Mouse (Mus musculus) heart, embryonic 12.5 days (tissue): ENCODE measurements at regions not wholly inside any gene's neighbourhood (a gene's known extent, or its start where the extent isn't known, plus 50 kb on each side); places are given as distances from the start of the nearest gene placed in this dataset.
A peak's percentile ranks its signal among the peaks of the same experiment; 100 is the strongest.

Source experiments
- ATAC-seq: fragments of 200-750 bp; cut with Nextera tagmentation; 2 replicates; pipeline ENCODE4 v1.8.0; 2017; ENCODE audit warnings: moderate TSS enrichment, moderate library complexity; ENCODE audit not compliant: insufficient number of reproducible peaks, low FRiP score
- H3K27ac ChIP-seq: fragments of 300-500 bp; sonication (generic); 2 replicates; pipeline ENCODE4 v1.5.1; 2016; ENCODE audit warnings: mild to moderate bottlenecking, moderate library complexity; ENCODE audit not compliant: poor library complexity, severe bottlenecking
- H3K27me3 ChIP-seq: fragments of 300-500 bp; sonication (generic); replicated peaks from 2 replicates; pipeline ENCODE4 v1.6.1; 2016; ENCODE audit warnings: mild to moderate bottlenecking, moderate library complexity
- H3K36me3 ChIP-seq: fragments of 300-500 bp; sonication (generic); 2 replicates; pipeline ENCODE4 v1.6.1; 2016; ENCODE audit warnings: mild to moderate bottlenecking, moderate library complexity
- H3K4me1 ChIP-seq: fragments of 300-500 bp; sonication (generic); replicated peaks from 2 replicates; pipeline ENCODE4 v1.6.1; 2016; ENCODE audit warnings: mild to moderate bottlenecking
- H3K4me2 ChIP-seq: fragments of 300-500 bp; sonication (generic); 2 replicates; pipeline ENCODE4 v1.6.1; 2016; ENCODE audit warnings: mild to moderate bottlenecking, moderate library complexity
- H3K4me3 ChIP-seq: fragments of 300-500 bp; sonication (generic); 2 replicates; pipeline ENCODE4 v1.5.1; 2016; ENCODE audit warnings: mild to moderate bottlenecking
- H3K9ac ChIP-seq: fragments of 300-500 bp; sonication (generic); 2 replicates; pipeline ENCODE4 v1.6.1; 2016; ENCODE audit warnings: mild to moderate bottlenecking, moderate library complexity
- H3K9me3 ChIP-seq: fragments of 300-500 bp; sonication (generic); replicated peaks from 2 replicates; pipeline ENCODE4 v1.6.1; 2016; ENCODE audit warnings: mild to moderate bottlenecking, moderate library complexity
- WGBS: fragments of 180-500 bp; shearing (Covaris S2); methylation state at CpG from one replicate; pipeline ENCODE4 v1.1.7; 2016; 5-methylcytosine and 5-hydroxymethylcytosine counted together

- 0 out of 2 replicates have a peak, but pooled peaks have one; percentile 15 for ATAC-seq
- peaks cover 27% of the 10 kb centered on the region for H3K4me1 ChIP-seq
- 13% methylated on average over 2 of the region's 2 CpGs for WGBS
- no peak overlapping the region for H3K4me2 ChIP-seq
- no peak overlapping the region for H3K9ac ChIP-seq
- no peaks in the 10 kb centered on the region for H3K27me3 ChIP-seq
- peak overlapping the region; percentile 87 for H3K27ac ChIP-seq
- no peak overlapping the region for H3K4me3 ChIP-seq
- no peaks in the 10 kb centered on the region for H3K9me3 ChIP-seq
- H3K36me3 ChIP-seq = no peaks in the 10 kb centered on the region
These were observed 107.1 kb downstream of the Amer3 start for GRCm38 (mm10) chr1:34686539-34686938.

GRCm38 (mm10) chr1:34696533-34696932 is 117.1 kb downstream of the Amer3 start:
- 80% methylated on average over 4 of the region's 4 CpGs for WGBS
- ATAC-seq = no peak

DNA sequence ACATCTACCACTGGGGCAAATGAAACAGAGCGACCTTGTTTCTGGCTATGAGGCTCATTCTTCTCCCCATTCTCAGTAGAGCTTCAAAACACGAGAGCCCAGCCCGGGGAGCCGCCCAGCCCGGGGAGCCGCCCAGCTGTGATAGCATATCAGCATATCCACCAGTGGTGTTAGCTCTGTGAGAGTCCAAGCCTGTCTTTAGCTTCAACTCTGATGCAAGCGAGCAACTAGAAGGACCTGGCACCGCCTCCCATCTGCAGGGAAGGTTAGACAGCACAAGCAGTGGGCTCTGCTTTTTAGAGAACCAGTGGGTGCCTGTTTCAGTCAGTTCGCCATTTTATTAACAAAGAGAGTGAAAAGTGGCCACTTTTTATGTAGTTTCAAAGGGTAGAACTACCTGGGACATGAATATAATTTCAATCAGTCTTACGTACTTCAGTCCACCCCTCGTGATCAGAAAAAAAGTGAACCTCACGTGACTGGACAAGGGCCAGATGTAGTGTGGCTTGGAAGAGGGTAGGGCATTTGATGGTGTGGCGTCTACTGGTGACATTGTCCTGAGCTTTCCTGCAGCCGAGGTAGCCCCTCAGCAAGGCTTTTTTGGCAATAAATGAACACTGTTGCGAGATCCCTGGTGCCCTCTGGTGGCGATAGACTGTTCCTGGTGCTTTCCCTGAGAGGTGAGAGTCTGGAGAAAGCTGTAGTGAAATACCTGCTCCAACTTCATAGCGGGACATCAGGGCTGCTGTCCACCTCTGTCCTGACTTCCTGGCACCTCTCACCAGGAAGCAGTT is 121.0 kb downstream of the Amer3 start:
- peaks cover 10% of the 10 kb centered on the region for H3K4me1 ChIP-seq
- no peak overlapping the region for H3K9ac ChIP-seq
- peak overlapping the region; percentile 48 for H3K4me2 ChIP-seq
- WGBS = 27% methylated on average over 17 of the region's 17 CpGs
- H3K4me3 ChIP-seq = no peak overlapping the region
- no peaks in the 10 kb centered on the region for H3K36me3 ChIP-seq
- H3K27ac ChIP-seq = no peak overlapping the region
- ATAC-seq = no peak
- no peaks in the 10 kb centered on the region for H3K27me3 ChIP-seq
- no peaks in the 10 kb centered on the region for H3K9me3 ChIP-seq

More at GRCm38 (mm10) chr1:34696533-34696932, 117.1 kb downstream of the Amer3 start:
- Histone ChIP-seq H3K36me3 (no peaks in the 10 kb centered on the region), H3K27ac (no peak overlapping the region), H3K9ac (no peak overlapping the region), H3K9me3 (no peaks in the 10 kb centered on the region), H3K4me2 (no peak overlapping the region), H3K27me3 (no peaks in the 10 kb centered on the region), H3K4me1 (peaks cover 10% of the 10 kb centered on the region), H3K4me3 (no peak overlapping the region)

DNA sequence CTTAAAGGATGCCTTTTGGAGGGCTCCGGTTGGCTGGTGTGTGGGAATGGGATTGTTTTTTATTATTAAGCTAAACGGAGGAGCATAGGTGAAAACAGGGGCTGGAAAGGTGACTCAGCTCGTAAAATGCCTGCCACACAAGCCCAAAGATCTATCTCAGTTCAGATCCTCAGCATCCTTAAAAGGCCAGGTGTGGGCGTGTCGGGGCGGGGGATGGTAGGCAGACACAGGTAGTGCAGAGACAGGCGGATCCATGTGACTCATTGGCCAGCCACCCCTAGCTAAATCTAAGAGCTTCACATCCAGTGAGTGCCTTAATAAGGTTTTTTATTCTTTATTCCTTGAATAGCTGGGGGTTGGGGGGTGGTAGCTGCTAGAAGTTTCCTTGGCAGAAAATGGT is 122.0 kb downstream of the Amer3 start:
- no peaks in the 10 kb centered on the region for H3K36me3 ChIP-seq
- no peak overlapping the region for H3K4me2 ChIP-seq
- H3K4me1 ChIP-seq = peaks cover 10% of the 10 kb centered on the region
- ATAC-seq = no peak
- no peak overlapping the region for H3K9ac ChIP-seq
- no peak overlapping the region for H3K27ac ChIP-seq
- H3K4me3 ChIP-seq = no peak overlapping the region
- 75% methylated on average over 7 of the region's 7 CpGs for WGBS
- H3K9me3 ChIP-seq = no peaks in the 10 kb centered on the region
- H3K27me3 ChIP-seq = no peaks in the 10 kb centered on the region

GRCm38 (mm10) chr1:34709089-34709488 is 129.6 kb downstream of the Amer3 start:
- Histone ChIP-seq H3K4me1 (0 out of 2 replicates have a peak, but pooled peaks cover 3% of the 10 kb centered on the region), H3K4me2 (no peak overlapping the region), H3K9ac (no peak overlapping the region), H3K27me3 (no peaks in the 10 kb centered on the region), H3K27ac (no peak overlapping the region), H3K4me3 (no peak overlapping the region), H3K36me3 (no peaks in the 10 kb centered on the region), H3K9me3 (no peaks in the 10 kb centered on the region)
- WGBS = 75% methylated on average over 2 of the region's 2 CpGs
- no peak for ATAC-seq

- Histone ChIP-seq H3K9me3 (no peaks in the 10 kb centered on the region), H3K9ac (no peak overlapping the region), H3K27me3 (no peaks in the 10 kb centered on the region), H3K4me3 (no peak overlapping the region), H3K27ac (no peak overlapping the region), H3K4me2 (no peak overlapping the region), H3K4me1 (0 out of 2 replicates have a peak, but pooled peaks cover 2% of the 10 kb centered on the region), H3K36me3 (no peaks in the 10 kb centered on the region)
- WGBS = 62% methylated on average over 5 of the region's 5 CpGs
- ATAC-seq = no peak
These were observed 120.2 kb downstream of the Fam168b start for GRCm38 (mm10) chr1:34722674-34723073.

- Histone ChIP-seq H3K4me3 (no peak overlapping the region), H3K27ac (no peak overlapping the region), H3K36me3 (no peaks in the 10 kb centered on the region), H3K9ac (no peak overlapping the region), H3K4me2 (no peak overlapping the region), H3K9me3 (no peaks in the 10 kb centered on the region), H3K27me3 (no peaks in the 10 kb centered on the region), H3K4me1 (peaks cover 16% of the 10 kb centered on the region)
- no peak for ATAC-seq
- 43% methylated on average over 7 of the region's 7 CpGs for WGBS
These were observed 110.7 kb downstream of the Fam168b start for GRCm38 (mm10) chr1:34732156-34732555.

DNA sequence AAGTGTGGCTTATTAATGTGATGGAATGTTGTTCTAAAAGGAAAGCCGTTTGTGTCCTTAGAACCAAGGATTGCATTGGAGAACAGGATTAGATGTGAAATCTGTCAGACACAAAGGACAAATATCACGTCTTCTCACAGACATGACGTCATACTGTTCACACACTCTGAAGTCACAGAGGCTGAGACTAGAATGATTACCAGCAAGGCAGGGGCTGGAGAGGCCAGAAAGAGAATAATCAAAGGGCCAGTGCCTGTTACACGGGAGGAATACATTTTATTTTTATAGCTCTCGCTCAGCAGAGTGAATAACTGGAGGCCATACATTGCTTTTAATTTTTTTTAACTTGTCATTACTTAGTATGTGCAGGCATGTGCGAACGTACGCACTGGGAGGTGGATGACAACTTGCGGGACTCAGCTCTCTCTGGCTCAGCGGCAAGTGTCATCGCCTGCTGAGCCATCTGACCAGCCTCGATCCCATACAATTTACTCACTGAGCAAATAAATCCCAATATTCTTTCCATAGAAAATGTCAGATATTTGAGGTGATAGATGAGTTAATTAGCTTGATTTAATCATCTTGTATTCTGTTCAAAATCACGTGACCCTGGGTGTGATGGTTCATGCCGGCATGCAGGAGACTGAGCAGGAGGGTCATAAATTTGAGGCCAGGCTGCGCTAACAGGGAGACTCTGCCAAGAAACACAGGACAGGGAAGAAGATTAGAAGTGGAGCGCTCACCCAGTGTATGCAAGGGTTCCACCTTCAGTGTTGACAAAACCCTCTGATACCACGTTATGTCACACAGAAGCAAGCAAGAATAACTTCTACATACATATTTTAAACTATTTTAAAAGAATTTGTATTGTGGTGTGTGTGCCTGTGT is 109.6 kb downstream of the Fam168b start:
- no peaks in the 10 kb centered on the region for H3K36me3 ChIP-seq
- no peaks in the 10 kb centered on the region for H3K27me3 ChIP-seq
- H3K9me3 ChIP-seq = no peaks in the 10 kb centered on the region
- no peak overlapping the region for H3K4me3 ChIP-seq
- H3K9ac ChIP-seq = no peak overlapping the region
- H3K4me2 ChIP-seq = no peak overlapping the region
- no peak overlapping the region for H3K27ac ChIP-seq
- 67% methylated on average over 17 of the region's 17 CpGs for WGBS
- H3K4me1 ChIP-seq = peaks cover 16% of the 10 kb centered on the region
- no peak for ATAC-seq

- no peak overlapping the region for H3K4me2 ChIP-seq
- H3K9ac ChIP-seq = no peak overlapping the region
- H3K9me3 ChIP-seq = 0 out of 2 replicates have a peak, but pooled peaks cover 5% of the 10 kb centered on the region
- H3K27ac ChIP-seq = no peak overlapping the region
- no peaks in the 10 kb centered on the region for H3K27me3 ChIP-seq
- no peak overlapping the region for H3K4me3 ChIP-seq
- no peak for ATAC-seq
- 48% methylated on average over 14 of the region's 14 CpGs for WGBS
- 0 out of 2 replicates have a peak, but pooled peaks cover 4% of the 10 kb centered on the region for H3K36me3 ChIP-seq
- 0 out of 2 replicates have a peak, but pooled peaks cover under 1% of the 10 kb centered on the region for H3K4me1 ChIP-seq
These were observed 104.3 kb downstream of the Fam168b start for GRCm38 (mm10) chr1:34738386-34739067.

DNA sequence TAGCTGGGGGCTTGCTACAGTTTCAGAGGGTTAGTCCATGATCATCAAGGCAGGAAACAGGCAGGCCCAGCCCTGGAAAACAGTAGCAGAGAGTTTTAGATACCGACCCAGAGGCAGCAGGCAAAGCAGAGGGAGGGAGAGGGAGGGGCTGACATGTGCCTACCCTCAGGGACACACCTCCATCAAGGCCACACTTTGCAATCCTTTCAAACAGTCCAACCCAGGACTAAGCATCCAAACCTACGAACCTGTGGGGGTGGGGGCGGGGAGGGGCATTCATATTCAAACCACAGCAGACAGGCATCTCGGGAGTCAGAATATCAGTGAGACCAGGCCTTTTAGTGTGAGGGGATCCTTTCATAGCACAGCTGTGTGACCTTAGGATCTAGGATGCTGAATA is 103.2 kb downstream of the Fam168b start:
- Histone ChIP-seq H3K4me1 (no peaks in the 10 kb centered on the region), H3K4me3 (no peak overlapping the region), H3K27ac (no peak overlapping the region), H3K9me3 (0 out of 2 replicates have a peak, but pooled peaks cover 5% of the 10 kb centered on the region), H3K36me3 (0 out of 2 replicates have a peak, but pooled peaks cover 4% of the 10 kb centered on the region), H3K27me3 (no peaks in the 10 kb centered on the region), H3K9ac (no peak overlapping the region), H3K4me2 (no peak overlapping the region)
- 70% methylated on average over 4 of the region's 4 CpGs for WGBS
- no peak for ATAC-seq
